Mouse (Mus musculus) fat pad, adult 2 months (tissue): ENCODE data around the gene 2310034G01Rik.

Experiments
- DNase-seq: peaks from one replicate; pipeline ENCODE4 v3.0.0-alpha.2; 2011; ENCODE audit warnings: low read depth, low spot score; ENCODE audit errors: extremely low read depth

The 2310034G01Rik gene

GRCm38 (mm10) chr19:46315752-46316610, 34.1 kb downstream of the 2310034G01Rik start:
- DNase-seq, result no peak

GRCm38 (mm10) chr19:46314872-46315742, 35.0 kb downstream of the 2310034G01Rik start:
- no peak for DNase-seq

- no peak for DNase-seq
Measured at GRCm38 (mm10) chr19:46314151-46314601, 35.9 kb downstream of the 2310034G01Rik start.

DNA sequence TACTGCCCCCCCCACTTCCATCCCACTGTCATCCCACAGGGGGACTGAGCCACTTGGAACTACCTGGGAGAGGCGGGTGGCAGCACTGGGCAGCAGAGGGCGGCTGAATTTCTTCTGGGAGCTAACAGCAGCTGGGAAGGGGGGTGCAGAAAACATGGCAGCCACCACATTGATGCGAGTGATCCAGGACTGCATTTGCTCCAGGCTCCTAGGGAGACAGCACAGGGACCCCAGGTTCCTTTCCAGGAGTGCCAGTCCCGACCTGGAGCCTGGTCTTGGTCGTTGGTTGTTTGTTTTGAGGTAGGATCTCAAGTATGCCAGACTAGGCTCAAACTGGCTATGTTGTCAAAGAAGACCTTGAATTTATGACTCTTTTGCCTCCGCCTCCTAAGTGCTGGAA, 36.5 kb downstream of the 2310034G01Rik start:
- DNase-seq, result no peak

DNA sequence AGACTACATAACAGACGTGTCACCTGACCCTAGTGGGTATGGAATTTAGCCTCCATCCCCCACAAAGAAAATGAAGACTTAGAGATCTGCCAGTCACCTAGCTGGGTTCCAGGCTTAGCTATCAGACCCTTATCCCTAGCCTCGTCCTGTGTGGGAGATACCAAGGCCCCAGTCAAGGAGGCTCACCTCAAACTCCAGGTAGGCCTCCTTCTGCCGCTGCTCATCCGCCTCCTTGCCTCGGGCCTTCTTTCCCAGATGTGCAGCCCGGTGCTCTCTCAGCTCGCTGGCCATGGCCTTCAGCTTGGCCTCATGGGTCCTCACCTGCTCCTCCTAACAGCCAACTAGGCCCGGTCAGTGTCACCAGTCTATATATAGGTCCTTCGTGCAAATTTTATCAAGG, 37.0 kb downstream of the 2310034G01Rik start:
- DNase-seq, result no peak

DNA sequence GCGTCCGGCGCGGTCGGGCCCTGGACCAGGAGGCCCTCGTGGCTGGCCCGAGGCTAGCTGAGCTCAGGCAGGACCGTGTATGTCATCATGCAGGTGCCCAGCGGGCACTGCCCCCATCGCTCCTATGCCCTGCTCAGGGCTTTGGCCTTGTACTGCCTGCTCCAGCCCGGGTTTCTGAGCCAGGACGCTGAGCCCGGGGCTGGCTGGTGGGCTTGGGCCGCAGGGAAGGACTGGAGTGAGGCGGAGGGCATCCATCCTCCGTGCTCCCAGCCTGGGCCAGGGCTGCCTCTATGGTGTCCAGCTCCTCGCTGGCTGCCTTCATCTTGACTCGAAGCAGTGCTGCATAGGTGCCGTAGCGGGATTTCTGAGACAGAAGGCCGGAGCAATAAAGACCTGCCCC, 37.5 kb downstream of the 2310034G01Rik start:
- no peak for DNase-seq

DNA sequence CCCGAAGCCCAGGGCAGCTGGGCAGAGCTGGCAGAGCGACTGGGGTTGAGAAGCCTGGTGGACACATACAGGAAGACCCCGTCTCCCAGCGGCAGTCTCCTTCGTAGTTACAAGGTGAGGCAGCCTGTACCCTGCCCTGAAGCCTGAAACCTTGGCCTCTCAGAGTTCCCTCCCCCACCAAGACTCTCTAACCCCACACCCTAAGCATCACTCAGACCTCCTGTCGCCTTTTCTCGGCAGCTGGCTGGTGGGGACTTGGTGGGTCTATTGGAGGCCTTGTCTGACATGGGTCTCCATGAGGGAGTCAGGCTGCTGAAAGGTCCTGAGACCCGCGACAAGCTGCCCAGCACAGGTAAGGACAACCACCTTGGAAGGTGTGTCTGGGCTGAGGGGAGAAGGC, 38.8 kb downstream of the 2310034G01Rik start:
- no peak for DNase-seq

DNA sequence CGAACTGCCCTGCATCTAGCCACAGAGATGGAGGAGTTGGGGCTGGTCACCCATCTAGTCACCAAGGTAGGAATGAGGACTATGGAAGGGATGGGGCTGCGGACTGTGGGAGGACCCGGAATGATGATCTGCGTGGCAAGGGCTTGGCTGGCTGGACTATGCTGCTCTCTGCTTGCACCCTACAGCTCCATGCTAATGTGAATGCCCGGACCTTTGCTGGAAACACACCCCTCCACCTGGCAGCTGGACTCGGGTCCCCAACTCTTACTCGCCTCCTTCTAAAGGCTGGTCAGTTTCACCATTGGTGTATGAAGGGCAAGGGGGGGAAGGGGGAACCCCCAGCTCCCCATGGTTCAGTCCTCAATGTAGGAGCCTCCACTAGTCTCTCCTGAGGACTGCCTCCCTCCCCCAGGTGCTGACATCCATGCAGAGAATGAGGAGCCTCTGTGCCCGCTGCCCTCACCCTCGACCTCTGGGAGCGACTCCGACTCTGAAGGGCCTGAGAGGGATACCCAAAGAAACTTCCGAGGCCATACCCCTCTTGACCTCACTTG, 39.7 kb downstream of the 2310034G01Rik start:
- no peak for DNase-seq

DNA sequence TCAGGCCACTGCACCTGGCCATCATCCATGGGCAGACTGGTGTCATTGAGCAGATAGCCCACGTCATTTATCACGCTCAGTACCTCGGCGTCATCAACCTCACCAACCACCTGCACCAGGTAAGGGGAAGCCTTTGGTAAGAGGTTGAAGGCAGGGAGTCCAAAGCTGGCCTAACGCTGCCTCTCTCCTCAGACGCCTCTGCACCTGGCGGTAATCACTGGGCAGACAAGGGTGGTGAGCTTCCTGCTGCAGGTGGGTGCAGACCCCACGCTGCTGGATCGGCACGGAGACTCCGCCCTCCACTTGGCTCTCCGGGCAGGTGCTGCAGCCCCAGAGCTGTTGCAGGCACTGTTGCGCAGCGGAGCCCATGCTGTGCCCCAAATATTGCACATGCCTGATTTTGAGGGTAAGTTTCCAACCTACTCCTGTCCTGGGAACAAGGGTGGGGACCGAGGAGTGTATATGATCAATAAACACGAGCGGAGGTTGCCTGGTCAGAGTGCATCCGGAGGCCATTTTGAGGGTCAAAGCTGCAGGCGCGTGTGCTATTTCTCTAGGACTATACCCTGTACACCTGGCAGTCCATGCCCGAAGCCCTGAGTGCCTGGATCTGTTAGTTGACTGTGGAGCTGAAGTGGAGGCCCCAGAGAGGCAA, 40.3 kb downstream of the 2310034G01Rik start:
- DNase-seq, result no peak

DNA sequence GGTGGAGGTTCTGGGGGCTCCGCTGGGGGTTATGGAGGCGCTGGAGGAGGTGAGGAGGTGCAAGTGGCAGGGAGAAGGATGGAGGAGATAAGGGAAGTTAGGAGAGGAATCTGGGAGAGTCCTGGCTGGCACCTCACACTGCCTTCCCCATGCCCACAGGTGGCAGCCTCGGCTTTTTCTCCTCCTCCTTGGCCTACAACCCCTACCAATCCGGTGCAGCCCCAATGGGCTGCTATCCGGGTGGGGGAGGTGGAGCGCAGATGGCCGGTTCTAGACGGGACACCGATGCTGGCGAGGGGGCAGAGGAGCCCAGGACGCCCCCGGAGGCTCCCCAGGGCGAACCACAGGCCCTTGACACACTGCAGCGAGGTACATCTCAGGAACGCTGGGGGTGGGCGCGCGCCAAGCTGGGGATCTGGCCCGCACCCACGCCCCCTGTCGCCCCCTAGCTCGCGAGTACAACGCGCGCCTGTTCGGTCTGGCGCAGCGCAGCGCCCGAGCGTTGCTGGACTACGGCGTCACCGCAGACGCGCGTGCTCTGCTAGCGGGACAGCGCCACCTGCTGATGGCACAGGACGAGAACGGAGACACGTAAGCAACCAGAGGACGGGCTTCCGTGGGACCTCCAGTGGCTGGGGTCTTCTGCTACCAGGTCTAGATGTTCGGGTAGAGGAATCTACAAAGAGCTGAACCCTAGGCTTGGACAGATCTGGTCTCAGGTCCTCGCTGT, 41.2 kb downstream of the 2310034G01Rik start:
- DNase-seq, result no peak

DNA sequence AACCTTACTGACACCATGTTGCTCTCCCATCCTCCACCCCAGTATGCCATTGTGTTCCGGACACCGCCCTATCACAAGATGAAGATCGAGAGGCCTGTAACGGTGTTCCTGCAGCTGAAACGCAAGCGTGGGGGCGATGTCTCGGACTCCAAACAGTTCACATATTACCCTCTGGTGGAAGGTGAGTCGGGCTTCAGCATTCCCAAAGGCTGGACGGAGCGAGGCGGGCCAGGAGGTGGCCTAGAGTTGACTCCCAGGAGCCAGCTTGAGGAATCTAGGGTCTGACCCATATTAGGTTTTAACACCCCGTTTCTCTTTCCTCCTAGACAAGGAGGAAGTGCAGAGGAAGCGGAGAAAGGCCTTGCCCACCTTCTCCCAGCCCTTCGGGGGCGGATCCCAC, 41.8 kb downstream of the 2310034G01Rik start:
- DNase-seq, result no peak

GRCm38 (mm10) chr19:46307781-46308180, 42.3 kb downstream of the 2310034G01Rik start:
- no peak for DNase-seq

DNA sequence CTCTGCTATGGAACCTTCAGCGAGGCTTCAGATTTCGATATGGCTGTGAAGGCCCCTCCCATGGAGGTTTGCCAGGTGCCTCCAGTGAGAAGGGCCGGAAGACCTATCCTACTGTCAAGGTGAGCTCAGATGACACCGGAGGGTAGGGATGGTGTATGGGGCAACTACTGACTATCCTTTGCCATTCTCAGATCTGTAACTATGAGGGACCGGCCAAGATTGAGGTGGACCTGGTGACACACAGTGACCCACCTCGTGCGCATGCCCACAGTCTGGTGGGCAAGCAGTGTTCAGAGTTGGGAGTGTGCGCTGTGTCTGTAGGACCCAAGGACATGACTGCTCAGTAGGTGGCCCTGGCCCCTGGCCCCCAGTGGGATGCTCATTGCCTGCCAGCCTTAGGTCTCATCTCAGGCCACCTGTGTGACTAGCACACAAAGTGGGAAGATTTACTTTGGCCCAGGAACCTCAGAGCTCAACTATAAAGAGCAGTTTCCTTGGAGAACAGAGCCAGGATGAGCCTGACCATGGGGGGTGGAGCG, 43.3 kb downstream of the 2310034G01Rik start:
- DNase-seq, result no peak

- DNase-seq, result no peak
Measured at GRCm38 (mm10) chr19:46306268-46306610, 43.9 kb downstream of the 2310034G01Rik start.

GRCm38 (mm10) chr19:46305432-46306267, 44.5 kb downstream of the 2310034G01Rik start:
- no peak for DNase-seq

DNA sequence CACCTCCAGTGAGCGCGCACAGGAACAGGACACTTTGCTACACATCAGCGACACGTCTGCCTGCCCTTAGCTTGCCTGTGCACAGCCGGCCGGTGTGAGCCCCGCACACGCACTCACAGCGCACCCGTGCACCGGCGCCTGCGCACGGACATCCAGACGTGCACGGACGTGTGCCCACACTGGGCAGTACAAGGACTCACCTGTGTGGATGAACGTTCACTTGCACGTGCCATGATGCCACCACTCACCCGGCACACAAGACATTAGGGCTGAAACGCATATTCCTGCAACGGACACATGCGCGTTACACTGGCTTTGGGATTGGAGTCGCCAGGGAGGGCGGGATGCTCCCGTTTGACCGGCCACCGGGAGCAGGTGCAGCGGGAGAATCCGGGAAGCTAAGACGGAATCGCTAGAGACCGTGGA, 45.2 kb downstream of the 2310034G01Rik start:
- DNase-seq, result no peak

GRCm38 (mm10) chr19:46304216-46304841, 45.8 kb downstream of the 2310034G01Rik start, which contains the start of gene Nfkb2:
TSS of gene Nfkb2 (plus strand) at chr19:46304320.
- DNase-seq, result no peak
